Mouse (Mus musculus) forelimb bud, embryonic 11.5 days (tissue): ENCODE results near the gene Ltv1.
A peak's percentile ranks its signal among the peaks of the same experiment; 100 is the strongest.

Source experiments
- DNase-seq: peaks from one replicate; pipeline ENCODE4 v3.0.0-alpha.2; 2012; ENCODE audit warnings: low read depth, low spot score

Ltv1 gene

DNA sequence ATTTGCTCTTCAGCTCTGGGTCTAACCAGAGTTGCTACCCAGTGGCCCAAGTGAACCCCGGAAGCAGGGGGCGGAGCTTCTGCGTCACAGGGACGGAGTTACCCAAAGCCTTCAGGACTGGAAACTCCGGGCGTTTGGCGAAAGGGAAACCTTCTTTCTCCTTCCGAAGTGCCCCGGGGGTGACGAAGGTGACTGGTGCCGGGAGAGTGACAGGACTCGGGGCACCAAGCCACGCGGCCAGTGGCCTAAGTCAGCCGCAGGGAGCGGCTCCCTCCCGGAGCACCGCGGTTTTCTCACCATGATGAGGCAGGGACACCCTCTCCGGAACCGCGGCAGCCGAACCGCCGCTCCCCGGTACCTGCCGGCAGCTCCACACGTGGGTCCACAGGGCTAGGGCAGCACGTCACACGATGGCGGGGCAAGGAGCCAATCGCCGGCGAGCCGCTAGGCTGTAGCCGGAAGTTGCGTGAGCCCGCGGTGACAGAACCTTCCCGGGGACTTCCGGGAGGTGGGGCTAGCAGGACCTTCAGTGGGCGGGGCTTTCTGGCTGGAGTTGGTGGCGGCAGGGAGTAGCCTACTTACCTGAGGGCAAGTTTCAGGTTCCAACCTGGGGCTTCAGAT is at the start of gene Ltv1:
Gene Ltv1 (minus strand): TSS at position 438 of the 621 bp plus-strand sequence.
- DNase-seq = peak; percentile 90

DNA sequence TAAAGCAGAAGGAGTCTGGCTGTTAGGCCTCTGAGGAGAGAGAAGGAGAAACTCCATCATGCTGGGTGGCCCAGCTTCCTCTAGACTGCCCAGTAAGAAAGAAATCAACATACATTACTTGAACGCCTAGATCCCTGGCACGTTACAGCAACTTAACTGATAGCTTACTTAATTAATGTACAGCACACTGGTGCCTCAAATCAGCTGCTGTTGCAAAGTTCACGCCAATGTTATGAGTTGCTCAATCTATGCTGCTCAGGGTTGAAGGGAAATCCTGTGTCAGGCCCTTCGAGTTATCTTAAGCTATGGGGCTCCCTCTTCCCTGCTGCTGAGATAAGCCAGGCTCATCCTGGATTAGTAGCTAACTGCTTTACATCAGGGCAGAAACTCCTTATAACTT is 47.5 kb upstream of the Ltv1 start:
- no peak for DNase-seq

DNA sequence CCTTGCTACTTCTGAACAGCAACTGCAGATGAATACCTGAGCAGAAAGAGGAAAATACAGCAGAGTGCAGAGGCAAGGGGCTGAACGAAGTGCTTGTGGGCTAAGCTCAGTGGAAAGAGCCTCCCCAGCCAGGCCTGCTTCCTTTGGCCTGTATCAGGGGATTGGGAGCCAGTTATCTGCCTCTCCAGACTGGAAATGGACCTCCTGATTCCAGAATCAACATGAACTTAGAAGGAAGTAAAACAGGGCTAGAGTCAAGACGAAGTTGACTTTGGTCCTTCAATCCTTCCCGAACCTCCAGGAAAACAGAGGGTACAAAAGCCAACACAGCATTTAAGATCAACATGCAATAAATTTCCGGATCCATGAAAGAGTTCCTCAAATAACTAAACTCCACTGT is 45.2 kb upstream of the Ltv1 start:
- DNase-seq = no peak

DNA sequence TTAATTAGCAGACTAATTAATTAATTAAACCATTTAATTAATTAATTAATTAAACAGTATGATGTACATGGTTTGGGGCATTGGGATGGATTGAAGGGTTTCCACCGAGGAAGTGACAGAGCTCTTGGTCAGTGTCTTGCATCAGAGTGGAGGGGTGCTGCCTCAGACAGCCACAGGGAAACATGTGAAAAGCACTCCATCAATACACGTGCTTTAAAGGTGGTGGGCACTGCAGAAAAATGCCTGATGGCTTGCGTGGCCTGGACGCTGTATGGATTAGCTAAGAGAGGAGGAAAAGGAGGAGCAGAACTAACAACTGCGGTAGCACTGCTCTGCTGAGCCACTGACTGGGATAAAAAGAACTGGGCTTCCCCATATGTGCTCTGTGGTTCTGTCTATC is 43.9 kb upstream of the Ltv1 start:
- DNase-seq = no peak

DNA sequence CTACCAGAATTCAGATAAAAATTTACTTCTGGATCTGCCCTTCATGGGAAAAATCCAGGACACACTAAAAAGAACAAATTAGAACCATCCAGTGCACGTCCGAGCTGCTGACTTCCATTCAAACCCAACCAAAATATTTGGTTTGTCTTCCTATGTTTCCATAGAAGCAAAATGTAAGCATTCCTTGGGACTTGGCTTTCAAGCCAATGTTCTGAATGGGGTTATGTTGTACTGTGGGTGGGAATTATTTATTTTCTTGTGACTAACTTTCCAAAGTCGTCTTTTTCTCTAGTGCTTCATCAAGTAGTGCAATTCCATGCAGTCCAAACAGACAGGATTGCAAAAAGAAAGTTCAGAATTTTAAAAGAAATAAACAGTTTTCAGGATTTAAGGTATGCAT is 41.5 kb upstream of the Ltv1 start:
- DNase-seq = no peak

DNA sequence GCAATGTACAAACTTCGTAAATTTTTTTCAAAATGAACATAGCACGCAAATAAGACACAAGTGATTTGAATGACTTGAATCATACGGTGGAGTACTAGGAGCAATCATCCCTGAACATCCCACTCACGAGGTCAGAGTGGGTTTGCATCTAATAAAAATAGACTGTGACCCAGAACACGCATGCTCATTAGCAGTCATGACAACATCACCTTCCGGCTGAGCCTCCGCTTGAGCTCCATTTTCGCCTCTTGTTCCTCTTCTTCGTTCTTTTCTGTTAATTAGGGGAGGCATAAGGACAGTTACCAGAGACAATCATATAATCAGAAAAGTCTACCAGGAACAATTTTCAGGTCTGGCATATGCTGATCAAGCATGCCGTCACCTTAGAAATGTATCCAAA is 41.0 kb upstream of the Ltv1 start:
- no peak for DNase-seq

DNA sequence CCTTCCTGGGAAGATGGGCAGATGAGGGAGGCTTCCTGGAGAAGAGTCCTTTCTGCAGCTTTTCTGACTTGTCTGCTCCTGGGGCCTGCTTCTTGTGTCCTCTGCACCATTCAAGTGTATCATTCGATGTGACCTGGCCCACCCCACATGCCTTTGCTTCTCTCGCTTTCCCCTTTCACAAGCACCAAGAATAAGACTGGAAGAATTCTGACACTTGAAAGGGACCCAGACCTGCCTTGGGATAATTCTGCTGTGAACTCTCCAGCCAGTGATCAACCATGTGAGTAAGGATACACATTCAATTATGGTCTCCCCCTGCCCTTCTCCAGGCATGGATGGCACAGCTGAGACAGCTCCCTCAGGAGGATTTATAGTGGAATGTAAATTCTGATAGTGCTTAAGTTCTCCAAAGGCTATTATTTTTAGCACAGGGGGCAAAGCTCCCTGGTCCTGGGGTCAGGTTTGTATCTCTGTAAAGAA is 40.2 kb upstream of the Ltv1 start:
- no peak for DNase-seq

DNA sequence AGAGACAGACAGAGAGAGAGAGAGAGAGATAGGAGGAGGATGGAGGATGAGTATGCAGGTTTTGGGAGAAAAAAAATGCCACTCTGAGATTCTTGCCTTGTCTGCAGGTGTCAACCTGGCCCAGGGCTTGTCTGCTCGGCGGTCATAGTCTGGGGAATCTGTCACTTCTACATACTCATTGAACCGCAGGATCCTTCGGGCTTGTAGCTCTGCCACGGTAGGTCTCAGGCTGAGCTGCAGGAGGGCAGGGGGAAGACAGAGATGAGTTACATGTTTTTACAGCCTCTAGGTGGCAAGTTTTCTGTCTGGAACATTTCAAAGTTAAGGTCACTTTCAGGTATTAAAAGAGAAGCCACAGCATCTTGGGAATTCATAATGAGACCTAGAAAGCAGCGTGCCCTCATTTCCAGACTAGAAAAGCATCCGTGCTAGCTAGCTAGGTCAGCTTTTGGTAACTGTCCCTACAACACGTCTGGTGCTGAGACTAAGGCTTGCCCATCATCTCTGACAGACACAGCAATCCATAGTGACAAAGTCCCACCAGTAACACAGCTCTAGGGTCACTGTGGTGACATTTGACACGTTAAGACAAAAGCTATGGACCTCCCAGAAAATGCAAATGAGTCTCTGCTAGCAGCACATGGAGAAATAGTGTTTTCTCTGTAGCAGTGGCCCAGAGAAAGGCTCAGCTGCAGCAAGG is 39.6 kb upstream of the Ltv1 start:
- no peak for DNase-seq

DNA sequence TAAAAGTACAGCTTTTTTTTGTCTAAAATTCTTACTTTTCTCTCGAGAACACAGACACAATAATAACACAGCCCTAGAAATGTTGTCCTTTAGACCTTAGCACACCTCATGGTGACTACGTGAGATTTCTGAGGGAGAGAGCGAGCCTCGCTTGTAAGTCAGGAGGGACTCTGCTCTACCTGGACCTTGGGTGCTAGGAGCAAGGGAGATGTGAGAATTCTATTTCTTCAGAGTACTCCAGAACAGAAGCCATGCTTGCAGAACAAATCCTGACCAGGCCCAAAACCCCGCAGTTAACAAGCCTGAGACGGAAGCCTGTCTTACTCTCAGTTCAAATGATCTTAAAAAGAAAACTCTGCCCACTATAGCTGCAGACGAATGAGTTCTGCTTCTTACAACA is 37.7 kb upstream of the Ltv1 start:
- DNase-seq = no peak

DNA sequence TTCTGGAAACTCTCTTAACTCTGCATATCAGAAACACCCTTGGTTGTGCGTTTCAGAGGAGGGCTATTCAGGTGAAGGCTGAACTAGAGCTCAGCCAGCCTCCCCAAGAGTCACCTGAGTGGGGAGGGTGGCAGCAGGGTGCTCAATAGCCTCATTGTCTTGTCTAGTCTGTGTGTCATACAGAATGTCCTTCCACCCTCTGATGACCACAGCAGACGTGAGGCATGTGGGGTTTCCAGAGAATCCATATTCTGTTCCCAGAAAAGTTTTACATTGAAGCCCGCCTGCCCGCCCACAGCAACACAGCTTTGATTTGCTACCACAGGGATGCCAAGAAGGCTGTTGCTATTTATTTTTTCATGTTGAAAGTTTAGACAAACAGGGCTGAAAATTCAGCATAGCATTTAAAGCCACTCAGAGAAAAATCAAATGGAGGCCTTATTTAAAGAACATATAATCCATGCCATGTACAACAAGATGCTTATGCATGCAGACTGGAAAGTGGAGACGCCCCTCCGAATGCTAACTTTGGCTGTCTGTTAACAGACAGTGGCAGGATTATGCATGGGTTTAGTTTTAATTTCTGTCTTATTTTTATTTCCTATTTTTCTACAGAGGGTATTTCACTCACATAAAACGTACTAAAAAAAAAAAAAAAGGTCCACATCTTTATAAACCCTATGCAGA is 32.6 kb upstream of the Ltv1 start:
- DNase-seq = no peak

DNA sequence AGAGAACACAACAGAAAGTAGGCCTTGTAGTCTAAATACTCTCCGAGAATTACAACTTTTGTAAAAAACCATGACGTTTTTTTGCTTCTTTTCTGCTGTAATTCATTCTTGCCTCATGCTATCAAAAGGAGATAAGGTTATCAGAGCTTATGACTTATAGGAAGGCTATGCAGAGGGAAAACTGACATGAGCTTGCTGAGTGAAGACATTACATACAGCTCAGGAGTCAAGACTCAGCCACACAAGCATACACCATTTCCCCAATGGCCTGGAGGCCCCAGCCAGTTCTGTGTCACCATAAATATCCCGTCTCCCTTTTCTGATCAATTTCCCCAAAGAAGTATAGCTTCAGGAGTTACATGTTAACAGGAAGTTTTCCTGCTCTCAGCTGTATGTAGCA is 29.2 kb upstream of the Ltv1 start:
- DNase-seq = no peak

DNA sequence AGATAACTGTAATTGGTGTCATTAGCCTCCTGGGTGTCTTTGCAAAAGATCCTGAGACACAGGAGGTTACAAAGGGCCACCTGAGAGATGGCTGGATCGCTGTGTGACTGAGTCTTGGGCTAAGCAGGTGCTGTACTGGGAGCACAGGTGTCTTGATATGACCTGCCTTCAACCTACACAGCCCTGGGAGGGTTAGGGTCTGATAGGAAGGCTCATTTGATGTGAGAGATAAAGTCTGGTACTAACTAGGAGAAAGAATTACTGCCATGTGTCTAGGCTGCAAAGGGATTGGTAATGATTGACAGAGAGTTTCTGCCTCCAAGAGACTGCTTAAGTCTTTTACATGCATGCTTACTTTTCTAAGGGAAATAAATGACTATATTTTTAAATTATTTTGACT is 27.1 kb upstream of the Ltv1 start:
- DNase-seq = no peak

DNA sequence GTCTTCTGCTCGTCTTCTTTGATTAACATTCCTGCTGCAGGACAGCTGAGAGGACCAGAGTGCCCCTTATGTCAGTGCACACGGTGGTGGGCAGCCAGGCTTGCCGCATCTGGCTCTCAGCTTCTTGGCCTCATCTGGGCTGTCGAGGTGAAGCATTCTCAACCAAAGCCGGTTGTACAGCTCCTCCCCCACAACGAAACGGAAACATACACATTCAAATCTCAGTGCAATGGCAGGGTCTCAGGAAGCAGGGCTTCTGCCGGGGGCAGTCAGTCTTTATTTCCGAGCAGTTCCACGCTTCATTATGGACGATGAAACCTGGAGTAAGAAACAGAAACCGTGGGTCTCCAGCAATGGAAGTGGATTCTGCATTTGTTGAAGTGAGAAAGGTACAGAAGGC is 21.0 kb upstream of the Ltv1 start:
- no peak for DNase-seq

DNA sequence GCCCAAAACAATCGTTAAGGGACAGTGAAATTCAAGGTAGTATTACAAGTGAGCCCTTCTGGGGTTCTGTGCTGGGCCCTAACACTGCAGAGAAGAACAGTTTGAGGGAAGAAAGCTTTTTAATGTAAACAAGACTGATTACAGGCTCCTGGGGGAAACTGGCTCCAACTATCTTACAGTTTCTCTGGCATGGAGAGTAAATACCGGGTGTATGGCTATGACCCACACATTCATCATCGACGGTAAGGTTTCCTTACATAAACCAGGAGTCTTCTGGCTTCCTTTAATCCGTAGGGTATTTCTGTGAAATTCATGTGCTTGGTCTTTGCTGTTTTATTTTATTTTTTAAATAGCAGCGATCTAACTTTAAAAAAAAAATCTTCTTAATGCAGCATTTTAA is 19.9 kb upstream of the Ltv1 start:
- DNase-seq = no peak

DNA sequence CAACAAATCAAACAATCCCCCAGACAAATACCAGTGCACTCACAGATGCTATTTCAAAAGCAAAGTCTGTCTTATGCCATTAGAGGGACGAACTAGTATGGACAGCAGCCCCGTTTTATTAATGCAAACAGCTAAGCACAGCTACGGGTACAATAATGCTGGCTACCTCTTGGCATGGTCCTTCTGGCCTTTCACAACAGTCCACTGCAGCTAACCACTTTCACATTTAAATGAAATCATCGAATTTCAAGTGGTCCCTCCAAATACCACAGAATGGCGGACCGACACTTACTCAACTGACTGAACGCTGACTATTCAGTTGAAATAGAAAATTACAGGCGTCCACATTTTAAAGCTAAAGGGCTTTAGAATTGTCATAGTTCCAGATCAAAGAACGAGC is 19.4 kb upstream of the Ltv1 start:
- no peak for DNase-seq

DNA sequence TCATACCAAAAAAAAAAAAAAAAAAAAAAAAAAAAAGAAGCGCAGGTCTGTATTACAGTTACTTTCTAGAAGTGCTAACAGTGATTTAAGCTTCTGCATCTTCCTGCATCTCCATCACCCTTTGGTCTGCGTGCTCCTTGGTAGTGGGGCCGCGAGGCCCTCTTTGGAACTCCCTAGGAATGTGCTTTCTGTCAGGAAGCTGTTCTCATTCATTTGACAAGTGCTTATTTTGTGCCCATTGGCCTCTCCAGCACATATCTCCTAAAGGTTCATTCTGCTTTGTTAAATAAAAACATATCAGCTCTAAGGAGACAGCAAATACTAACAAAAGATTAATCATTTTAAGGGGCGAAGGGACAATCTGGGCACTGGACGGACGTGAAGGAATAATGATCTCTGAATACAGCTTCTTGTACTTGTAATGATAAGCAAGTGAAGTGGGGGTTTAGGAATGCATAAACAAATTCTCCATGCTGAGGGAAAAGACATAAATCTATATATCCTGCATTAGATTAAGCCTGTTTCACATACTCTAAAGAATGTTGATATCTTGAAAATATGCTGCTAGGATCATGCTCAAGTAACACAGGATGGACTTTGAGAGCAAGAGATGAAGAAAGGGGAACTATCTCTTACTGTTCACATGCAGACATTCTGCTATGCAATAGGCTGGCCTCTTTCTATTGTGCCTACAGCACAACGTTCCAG is 17.1 kb upstream of the Ltv1 start:
- no peak for DNase-seq

DNA sequence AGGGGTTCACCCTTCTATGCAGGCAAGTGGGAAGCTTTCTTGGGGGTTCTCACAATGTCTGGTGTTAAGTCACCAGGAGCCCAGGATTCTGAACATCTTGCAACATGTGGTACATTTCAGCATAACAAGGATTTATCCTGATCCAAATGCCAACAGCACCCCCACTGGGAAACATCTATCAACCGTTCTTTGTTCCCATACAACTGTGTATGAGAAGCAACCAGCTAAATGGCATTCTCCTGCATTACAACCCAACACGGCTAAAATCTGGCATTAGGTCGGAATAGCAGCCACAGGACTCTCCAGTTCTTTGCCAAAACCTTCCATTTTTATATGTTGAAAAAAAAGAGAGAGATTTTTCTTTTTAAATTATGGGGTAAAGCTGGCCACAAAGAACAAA is 16.5 kb upstream of the Ltv1 start:
- no peak for DNase-seq

DNA sequence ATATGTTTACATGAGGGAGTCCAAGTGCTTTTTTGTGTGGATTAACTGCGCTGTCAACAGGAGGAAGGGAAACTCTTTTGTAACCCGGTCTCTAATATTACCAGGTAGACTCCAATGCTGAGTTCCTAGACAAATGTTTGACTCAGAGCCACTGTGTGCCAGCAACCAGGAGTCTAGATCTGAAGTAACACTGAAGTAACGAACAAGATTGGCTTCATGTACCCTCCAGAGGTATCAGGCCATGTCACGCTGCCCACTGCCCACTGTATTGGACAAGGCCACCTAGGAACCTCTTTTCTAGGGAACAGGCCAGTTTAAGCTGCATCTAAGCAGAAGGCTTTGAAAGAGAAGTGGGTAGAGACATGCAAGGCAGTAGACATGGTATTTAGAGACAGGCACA is 16.1 kb upstream of the Ltv1 start:
- no peak for DNase-seq

DNA sequence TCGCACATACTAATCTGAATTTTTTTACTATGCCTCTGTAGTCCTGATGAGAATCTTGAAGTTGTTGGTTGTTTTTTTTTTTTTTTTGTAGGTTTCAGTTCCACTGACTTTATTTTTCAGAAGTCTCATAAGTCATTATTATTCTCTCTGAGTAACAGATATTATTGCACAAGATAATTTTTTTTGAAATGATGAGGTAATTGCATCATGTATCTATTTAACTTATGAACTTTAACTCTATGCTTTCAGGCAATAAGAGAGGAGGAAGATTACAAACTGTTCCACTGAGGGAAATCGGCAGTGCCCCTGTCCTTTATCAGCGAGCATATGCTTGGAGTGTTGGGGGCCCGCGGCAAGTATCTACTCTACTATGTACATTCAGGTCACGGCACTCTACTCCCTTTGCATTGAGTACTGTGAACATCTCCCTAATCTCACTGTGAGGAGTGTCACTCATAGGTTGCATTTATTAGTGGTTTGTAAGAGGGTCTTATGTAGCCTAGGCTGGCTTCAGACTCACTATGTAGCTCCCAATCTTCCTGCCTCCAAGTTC is 8.8 kb upstream of the Ltv1 start:
- no peak for DNase-seq

DNA sequence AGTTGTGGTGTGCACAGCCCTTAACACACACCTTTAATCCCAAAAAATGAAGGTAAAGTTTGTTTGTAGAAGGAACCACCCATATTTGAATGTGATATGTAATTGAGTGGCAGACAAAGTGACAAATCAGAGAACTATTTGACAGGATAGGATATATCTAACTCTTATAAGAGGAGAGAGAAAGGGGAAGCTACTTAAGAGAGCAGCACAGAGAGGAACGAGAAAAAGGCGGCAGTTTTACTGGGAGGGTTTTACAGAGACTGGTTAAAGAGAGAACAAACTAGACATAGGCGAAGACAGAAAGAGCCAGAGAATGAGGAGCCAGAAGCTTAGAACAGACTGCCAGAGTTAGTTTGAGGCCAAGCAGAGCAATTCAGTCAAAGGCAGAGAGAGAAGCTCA is 7.9 kb upstream of the Ltv1 start:
- DNase-seq = no peak

DNA sequence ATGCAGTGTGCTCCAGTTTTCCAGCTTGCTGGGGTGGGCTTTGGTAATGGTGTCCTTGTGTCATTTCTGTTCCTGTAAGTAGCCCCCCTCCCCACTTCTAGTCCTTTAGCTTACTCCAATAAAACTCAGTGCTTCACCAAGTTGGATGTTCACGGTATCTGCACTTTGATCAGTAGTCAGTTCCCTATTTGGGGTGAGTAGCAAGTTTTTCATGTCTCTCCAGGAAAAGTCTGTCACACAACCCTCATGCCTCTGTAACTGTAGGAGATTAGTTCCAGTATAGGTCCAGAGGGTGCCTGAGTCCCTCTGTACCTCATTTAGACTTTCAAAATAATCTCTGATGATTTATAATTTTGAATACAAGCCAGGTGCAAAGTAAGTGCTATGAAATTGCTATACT is 6.3 kb upstream of the Ltv1 start:
- DNase-seq = no peak

DNA sequence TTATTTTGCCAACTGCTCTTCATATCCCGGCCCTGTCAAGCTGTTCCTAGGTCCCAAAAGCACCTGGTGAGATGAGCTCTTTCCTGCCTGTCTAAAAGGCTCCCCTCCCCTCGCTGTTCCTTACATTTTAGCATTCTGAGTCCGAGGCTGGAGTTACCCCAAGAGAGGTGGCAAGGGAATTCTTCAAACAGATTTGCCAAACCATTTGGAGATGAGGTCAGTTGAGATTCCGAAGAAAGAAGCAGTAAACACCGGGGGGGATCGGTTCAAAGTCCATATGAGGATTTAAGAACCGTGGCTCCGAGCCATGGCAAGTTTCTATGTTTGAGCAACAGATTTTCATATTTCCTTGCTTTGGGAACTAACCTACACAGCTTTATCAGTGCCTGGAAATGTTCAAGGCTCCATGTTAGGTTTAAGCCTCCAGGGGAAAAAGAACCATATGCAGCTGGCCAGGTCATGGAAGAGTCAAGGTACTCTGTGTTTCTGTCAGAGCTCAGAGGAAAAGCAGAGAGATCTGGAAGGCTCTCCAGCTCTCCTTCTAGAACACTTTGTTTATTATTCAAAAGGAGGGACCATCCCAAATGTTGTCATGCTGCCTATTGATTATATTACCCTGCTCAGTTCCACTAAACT is 4.0 kb upstream of the Ltv1 start:
- DNase-seq = no peak
